Mouse (Mus musculus): ENCODE measurements around the gene Eif4ebp2. TPM values are rescaled to one million over a fixed set of nuclear protein-coding genes. Genes with fewer than 3 reads are reported as not detected.

Eif4ebp2 gene
- polyA plus RNA-seq, 1 experiment from 2014 or later = 74.4 TPM

Other genes starting within 250 kb of the Eif4ebp2 start
- gene Adamts14, start 179.2 kb downstream of the Eif4ebp2 start, polyA plus RNA-seq (2015; fragmentation: Nextera tagmentation; extraction: Ambion mirVana) = 0.66 and 0.78 TPM in 2 replicates
- gene Prf1, start 154.8 kb downstream of the Eif4ebp2 start, polyA plus RNA-seq (2015; fragmentation: Nextera tagmentation; extraction: Ambion mirVana) = 0.06 TPM in 1 of 2 replicates, not detected in the other
- gene Pald1, start 69.1 kb downstream of the Eif4ebp2 start, polyA plus RNA-seq (2015; fragmentation: Nextera tagmentation; extraction: Ambion mirVana) = 14.5 and 16.3 TPM in 2 replicates
- 0.09 and 0.20 TPM in 2 replicates for gene Nodal, start 34.7 kb downstream of the Eif4ebp2 start, polyA plus RNA-seq (2015; fragmentation: Nextera tagmentation; extraction: Ambion mirVana)
- gene Lrrc20, start 23.1 kb upstream of the Eif4ebp2 start, polyA plus RNA-seq (2015; fragmentation: Nextera tagmentation; extraction: Ambion mirVana) = 5.6 and 5.9 TPM in 2 replicates
- gene Npffr1, start 142.8 kb upstream of the Eif4ebp2 start, polyA plus RNA-seq (2015; fragmentation: Nextera tagmentation; extraction: Ambion mirVana) = 0.06 and 0.16 TPM in 2 replicates
- 232 and 235 TPM in 2 replicates for gene Ppa1, start 195.9 kb upstream of the Eif4ebp2 start, polyA plus RNA-seq (2015; fragmentation: Nextera tagmentation; extraction: Ambion mirVana)
- 184 and 192 TPM in 2 replicates for gene Sar1a, start 227.6 kb upstream of the Eif4ebp2 start, polyA plus RNA-seq (2015; fragmentation: Nextera tagmentation; extraction: Ambion mirVana)
- gene Tysnd1, start 242.9 kb upstream of the Eif4ebp2 start, polyA plus RNA-seq (2015; fragmentation: Nextera tagmentation; extraction: Ambion mirVana) = 35.4 and 38.0 TPM in 2 replicates

Data from intestine, embryonic 15.5 days (tissue).